Mouse (Mus musculus) liver, postnatal 0 days (tissue): ENCODE measurements around the gene Rest.

Source experiments
- CTCF ChIP-seq: sonication (generic); IDR thresholded peaks from 2 replicates; pipeline ENCODE4 v1.5.1; 2016; ENCODE audit warnings: antibody characterized with exemption, low read depth
- EP300 ChIP-seq: IDR thresholded peaks from 2 replicates; pipeline ENCODE4 v1.6.1; 2016; ENCODE audit warnings: antibody characterized with exemption, low read depth, mild to moderate bottlenecking

DNA sequence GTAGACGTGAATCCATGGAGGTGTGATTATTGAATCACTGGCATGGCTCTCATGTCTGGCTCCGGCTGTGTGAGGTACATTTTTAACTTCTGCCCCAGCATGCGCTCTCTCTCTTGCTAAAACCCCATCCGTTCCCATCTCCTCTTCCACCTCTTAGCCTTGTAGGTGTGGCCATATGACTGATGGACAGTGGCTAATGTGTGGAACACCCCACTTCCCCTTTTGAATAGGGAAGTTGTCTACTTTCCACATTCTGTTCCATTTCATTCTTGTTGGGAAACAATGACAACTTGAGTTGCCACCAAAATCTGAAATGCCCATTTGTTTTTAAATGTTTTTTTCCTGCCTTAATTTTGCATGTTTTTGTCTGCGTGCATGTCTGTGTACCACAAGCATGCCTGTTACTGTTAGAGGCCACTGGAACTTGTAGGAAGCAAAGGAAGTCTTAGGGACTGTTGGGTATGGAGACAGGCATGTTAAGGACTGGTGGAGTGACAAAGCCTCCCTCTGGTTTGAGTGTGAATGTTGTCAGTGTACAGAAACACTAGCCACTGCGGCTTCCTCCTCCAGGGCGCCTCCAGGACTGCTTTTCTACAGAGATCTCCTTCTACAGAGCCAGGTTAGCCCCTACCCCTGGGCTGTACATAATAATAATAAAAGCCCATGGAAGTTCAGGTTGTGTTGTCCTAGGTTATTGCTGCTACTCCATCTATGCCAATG is 27.7 kb downstream of the Rest start:
- no peak for TF ChIP-seq CTCF
- no peak for TF ChIP-seq EP300
